In genomic region chr8:101290031-101290430, GRCm38 (mm10) we compare ENCODE assay signal across 27 mouse cellular contexts.
A peak's percentile ranks its signal among the peaks of the same experiment; 100 is the strongest.
DNase-seq lines count a peak whose midpoint lies in the region; ATAC-seq and TF ChIP-seq lines count a peak whose summit lies in the region.
"Had no signal": no experiment of that assay in that cellular context is flagged by ENCODE, and none has a peak within 500 bp of the region (broad histone marks: within the 10 kb centered on the region; RNA-seq: fewer than 3 reads in every experiment).

No protein-coding gene starts in this region.

- no peaks in the 10 kb centered on the region for H3K4me1 ChIP-seq in embryonic facial prominence, embryonic 14.5 days (ENCODE audit: control insufficient read depth, insufficient read depth, low read length)
- no peaks in the 10 kb centered on the region for H3K4me1 ChIP-seq in embryonic facial prominence, embryonic 10.5 days
- no peaks in the 10 kb centered on the region for H3K4me1 ChIP-seq in midbrain, postnatal 0 days (ENCODE audit: insufficient read depth, low read length)
- no peaks in the 10 kb centered on the region for H3K4me1 ChIP-seq in midbrain, embryonic 15.5 days
- H3K4me1 ChIP-seq in neural tube, embryonic 15.5 days: no peaks in the 10 kb centered on the region
- H3K4me1 ChIP-seq: embryonic facial prominence, embryonic 13.5 days; forebrain, embryonic 13.5 days; forebrain, embryonic 15.5 days had no signal

- ATAC-seq in embryonic facial prominence, embryonic 14.5 days (ENCODE audit: low read depth): no peak
- no peak for ATAC-seq in midbrain, postnatal 0 days (ENCODE audit: low FRiP score)
- no peak for ATAC-seq in midbrain, embryonic 15.5 days (replicated peaks)
- ATAC-seq in neural tube, embryonic 15.5 days (ENCODE audit: low FRiP score): no peak
- ATAC-seq: activated CD4-positive, CD25-positive, alpha-beta regulatory T cell, adult 4 months; CD4-positive, CD25-positive, alpha-beta regulatory T cell, adult 4 months; forebrain, embryonic 13.5 days; forebrain, embryonic 15.5 days; forebrain, postnatal 0 days; Patski had no signal

- H3K4me3 ChIP-seq in embryonic facial prominence, embryonic 14.5 days (ENCODE audit: low read depth, low read length): no peak overlapping the region
- no peak overlapping the region for H3K4me3 ChIP-seq in embryonic facial prominence, embryonic 10.5 days
- H3K4me3 ChIP-seq in midbrain, postnatal 0 days (ENCODE audit: low read depth, low read length): no peak overlapping the region
- no peak overlapping the region for H3K4me3 ChIP-seq in midbrain, embryonic 15.5 days
- H3K4me3 ChIP-seq in neural tube, embryonic 15.5 days (replicated peaks): no peak overlapping the region
- H3K4me3 ChIP-seq: embryonic facial prominence, embryonic 13.5 days; forebrain, embryonic 13.5 days; forebrain, embryonic 15.5 days had no signal

- no peaks in the 10 kb centered on the region for H3K9me3 ChIP-seq in embryonic facial prominence, embryonic 14.5 days (ENCODE audit: control insufficient read depth, low read length)
- H3K9me3 ChIP-seq in embryonic facial prominence, embryonic 10.5 days: no peaks in the 10 kb centered on the region
- no peaks in the 10 kb centered on the region for H3K9me3 ChIP-seq in midbrain, postnatal 0 days (ENCODE audit: low read length)
- H3K9me3 ChIP-seq in midbrain, embryonic 15.5 days: no peaks in the 10 kb centered on the region
- no peaks in the 10 kb centered on the region for H3K9me3 ChIP-seq in neural tube, embryonic 15.5 days (replicated peaks)
- H3K9me3 ChIP-seq: embryonic facial prominence, embryonic 13.5 days; forebrain, embryonic 13.5 days; forebrain, embryonic 15.5 days had no signal

- WGBS in embryonic facial prominence, embryonic 14.5 days: 69% methylated on average over 2 of the region's 2 CpGs
- 81% methylated on average over 2 of the region's 2 CpGs for WGBS in embryonic facial prominence, embryonic 10.5 days
- 61% methylated on average over 2 of the region's 2 CpGs for WGBS in midbrain, postnatal 0 days
- WGBS in midbrain, embryonic 15.5 days: 75% methylated on average over 2 of the region's 2 CpGs
- WGBS in neural tube, embryonic 15.5 days: 94% methylated on average over 2 of the region's 2 CpGs

- TF ChIP-seq CTCF in midbrain, postnatal 0 days (IDR thresholded peaks at IDR 0.05): no peak

- DNase-seq in embryonic facial prominence, embryonic 14.5 days (ENCODE audit: low spot score): peak; percentile 7
- DNase-seq in embryonic facial prominence, embryonic 10.5 days (ENCODE audit: low spot score): no peak
- peak; percentile 11 for DNase-seq in midbrain, postnatal 0 days (ENCODE audit: low spot score)
- DNase-seq in retina, postnatal 1 day: peak; percentile 64
- no peak for DNase-seq in embryo, embryonic 9.5 days (ENCODE audit: extremely low spot score)
- DNase-seq: adrenal gland, adult 8-10 months; adrenal gland, postnatal 14 days; adrenal gland, postnatal 36 days; B cell, adult 2 months; cerebellum, adult 11 months; cerebellum, adult 18-20 months; cerebellum, adult 8-10 months; cerebellum, adult 9-11 months; cerebellum, postnatal 14 days; cerebellum, postnatal 36 days; embryo, embryonic 11 days; forebrain, postnatal 0 days had no signal

- no peak overlapping the region for H3K9ac ChIP-seq in embryonic facial prominence, embryonic 14.5 days (ENCODE audit: low read depth, low read length)
- no peak overlapping the region for H3K9ac ChIP-seq in midbrain, postnatal 0 days (replicated peaks; ENCODE audit: low read length, poor library complexity, severe bottlenecking)
- H3K9ac ChIP-seq in midbrain, embryonic 15.5 days: no peak overlapping the region
- H3K9ac ChIP-seq in neural tube, embryonic 15.5 days (replicated peaks): no peak overlapping the region
- H3K9ac ChIP-seq: embryonic facial prominence, embryonic 13.5 days; forebrain, embryonic 13.5 days; forebrain, embryonic 15.5 days; forebrain, postnatal 0 days had no signal

- no peaks in the 10 kb centered on the region for H3K36me3 ChIP-seq in embryonic facial prominence, embryonic 14.5 days (ENCODE audit: control insufficient read depth, insufficient read depth, low read length)
- H3K36me3 ChIP-seq in embryonic facial prominence, embryonic 10.5 days (replicated peaks): no peaks in the 10 kb centered on the region
- no peaks in the 10 kb centered on the region for H3K36me3 ChIP-seq in midbrain, postnatal 0 days (ENCODE audit: insufficient read depth, low read length)
- H3K36me3 ChIP-seq in midbrain, embryonic 15.5 days (replicated peaks): no peaks in the 10 kb centered on the region
- no peaks in the 10 kb centered on the region for H3K36me3 ChIP-seq in neural tube, embryonic 15.5 days
- H3K36me3 ChIP-seq: embryonic facial prominence, embryonic 13.5 days; forebrain, embryonic 15.5 days; G1E had no signal

- H3K4me2 ChIP-seq in embryonic facial prominence, embryonic 14.5 days (ENCODE audit: low read depth, low read length): no peak overlapping the region
- H3K4me2 ChIP-seq in midbrain, postnatal 0 days (ENCODE audit: low read depth, low read length, poor library complexity, severe bottlenecking): no peak overlapping the region
- H3K4me2 ChIP-seq in midbrain, embryonic 15.5 days: no peak overlapping the region
- H3K4me2 ChIP-seq in neural tube, embryonic 15.5 days: no peak overlapping the region
- H3K4me2 ChIP-seq: embryonic facial prominence, embryonic 13.5 days; forebrain, embryonic 13.5 days; forebrain, embryonic 15.5 days had no signal

- no peaks in the 10 kb centered on the region for H3K27me3 ChIP-seq in embryonic facial prominence, embryonic 14.5 days (replicated peaks; ENCODE audit: control insufficient read depth, insufficient read depth, low read length)
- H3K27me3 ChIP-seq in embryonic facial prominence, embryonic 10.5 days (replicated peaks; ENCODE audit: low read depth, poor library complexity, severe bottlenecking): no peaks in the 10 kb centered on the region
- H3K27me3 ChIP-seq in midbrain, postnatal 0 days (ENCODE audit: insufficient read depth, low read length): no peaks in the 10 kb centered on the region
- no peaks in the 10 kb centered on the region for H3K27me3 ChIP-seq in midbrain, embryonic 15.5 days (replicated peaks)
- H3K27me3 ChIP-seq in neural tube, embryonic 15.5 days (replicated peaks): no peaks in the 10 kb centered on the region
- H3K27me3 ChIP-seq: CH12.LX; embryonic facial prominence, embryonic 13.5 days; forebrain, embryonic 13.5 days; forebrain, embryonic 15.5 days; Patski had no signal

- H3K27ac ChIP-seq in embryonic facial prominence, embryonic 14.5 days (replicated peaks; ENCODE audit: low read depth, low read length): no peak overlapping the region
- no peak overlapping the region for H3K27ac ChIP-seq in embryonic facial prominence, embryonic 10.5 days (replicated peaks)
- H3K27ac ChIP-seq in midbrain, postnatal 0 days (ENCODE audit: low read depth, low read length): no peak overlapping the region
- no peak overlapping the region for H3K27ac ChIP-seq in midbrain, embryonic 15.5 days
- H3K27ac ChIP-seq in neural tube, embryonic 15.5 days (replicated peaks): no peak overlapping the region
- H3K27ac ChIP-seq: embryonic facial prominence, embryonic 13.5 days; forebrain, embryonic 13.5 days; forebrain, embryonic 15.5 days had no signal

Comparison
In these comparisons a context has a peak if more than half of its experiments do, and no peak if none do; other contexts are left out.
1. DNase-seq: peak in embryonic facial prominence, embryonic 14.5 days (single experiment), midbrain, postnatal 0 days (single experiment) and retina, postnatal 1 day (single experiment); none in embryonic facial prominence, embryonic 10.5 days (single experiment) and embryo, embryonic 9.5 days (single experiment).